Mouse (Mus musculus): ENCODE data around the gene Lrpprc.

Gene Lrpprc

DNA sequence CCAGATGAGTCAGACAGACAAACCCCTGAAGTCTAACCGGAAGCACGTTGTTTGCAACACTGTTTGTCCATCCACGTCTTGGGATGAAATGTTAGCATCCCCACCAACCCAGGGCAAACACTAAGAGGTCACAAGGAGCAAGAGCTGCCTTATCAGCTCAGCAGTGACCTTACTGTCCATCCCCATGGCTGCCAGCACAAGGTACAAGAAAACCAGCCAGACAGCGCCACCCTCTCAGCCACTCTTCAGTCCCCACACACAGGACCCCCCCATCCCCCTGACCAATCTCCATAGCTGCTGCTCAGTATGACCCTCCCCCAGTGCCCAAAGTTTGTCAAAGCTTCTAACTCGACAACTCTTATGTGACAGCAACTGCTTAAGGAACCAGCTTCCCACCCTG is 73.2 kb downstream of the Lrpprc start:
- DNase-seq (ENCODE audit: low read depth in 2 of 2, low spot score in 2 of 2) = no peak

GRCm38 (mm10) chr17:84716252-84716872 is 74.2 kb downstream of the Lrpprc start:
- no peak for DNase-seq (ENCODE audit: low read depth in 2 of 2, low spot score in 2 of 2)

DNA sequence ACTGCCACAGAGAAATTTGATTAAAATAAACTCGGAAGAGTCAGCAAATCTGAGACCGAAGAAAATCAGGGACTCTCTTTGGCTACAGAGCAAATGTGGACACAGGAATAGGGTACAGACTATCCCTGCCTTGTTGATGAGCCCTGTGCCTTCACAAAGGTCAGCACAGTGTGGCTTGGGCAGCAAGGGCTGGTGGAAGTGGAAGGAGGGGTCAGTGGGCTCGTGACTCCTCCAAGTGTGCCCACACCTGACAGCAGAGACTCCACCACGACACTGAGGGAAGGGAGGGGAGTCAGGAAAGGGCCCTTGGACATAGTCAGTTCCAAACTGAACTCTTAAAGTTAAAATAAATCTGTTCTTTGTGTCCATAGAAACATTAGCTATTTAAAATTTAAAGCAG is 75.7 kb downstream of the Lrpprc start:
- DNase-seq (ENCODE audit: low read depth in 2 of 2, low spot score in 2 of 2) = no peak

DNA sequence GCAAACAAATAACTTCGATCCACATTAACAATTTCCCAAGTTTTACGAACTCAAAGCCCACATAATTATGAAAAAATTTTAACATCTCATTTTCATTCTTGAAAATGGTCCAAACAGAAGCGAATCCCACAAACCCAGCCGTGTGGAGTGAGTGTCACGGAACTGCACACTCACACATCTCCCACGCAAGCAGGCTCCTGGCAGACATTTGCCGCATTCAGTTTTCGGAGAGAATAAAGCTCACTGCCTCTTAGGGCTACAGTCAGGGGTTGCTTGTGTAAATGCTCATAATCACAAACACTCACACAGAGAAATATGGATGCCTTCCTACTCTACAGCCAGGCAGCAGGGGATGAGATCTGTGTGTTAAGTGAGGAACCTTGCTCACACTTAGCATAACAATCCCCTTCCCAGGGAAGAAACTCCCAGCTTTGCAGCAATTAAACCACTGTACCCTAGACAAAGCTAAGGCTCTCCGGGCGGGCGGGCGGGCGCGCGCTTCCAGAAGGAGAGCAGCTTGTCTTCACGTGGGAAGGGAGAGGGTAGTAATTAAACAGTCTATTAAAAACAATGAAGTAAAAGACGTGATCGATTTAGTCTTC is 76.9 kb downstream of the Lrpprc start:
- DNase-seq (ENCODE audit: low read depth in 2 of 2, low spot score in 2 of 2) = no peak

GRCm38 (mm10) chr17:84709403-84709851 is 81.2 kb downstream of the Lrpprc start:
- no peak for DNase-seq (ENCODE audit: low read depth in 2 of 2, low spot score in 2 of 2)

DNA sequence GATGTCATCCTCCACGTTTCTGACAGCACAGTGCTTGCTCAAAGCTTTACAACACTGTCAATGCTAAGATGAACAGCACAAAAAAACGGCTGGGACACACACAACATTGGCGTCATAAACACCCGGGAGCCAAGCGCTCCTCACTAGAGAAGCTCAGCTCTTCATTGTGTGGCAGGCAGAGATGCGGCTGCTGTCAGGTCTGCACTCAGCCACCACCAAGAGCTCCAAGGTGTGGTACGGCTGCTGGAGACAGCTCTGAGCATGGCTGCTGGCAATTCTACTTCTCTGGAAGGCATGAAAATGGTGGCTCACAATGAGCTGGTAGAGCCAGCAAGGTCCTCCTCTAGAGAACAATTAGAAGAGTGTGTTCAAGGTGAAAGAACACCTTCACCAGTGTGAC is 81.8 kb downstream of the Lrpprc start:
- no peak for DNase-seq (ENCODE audit: low read depth in 2 of 2, low spot score in 2 of 2)

- DNase-seq (ENCODE audit: low read depth in 2 of 2, low spot score in 2 of 2) = no peak
These were observed 83.2 kb downstream of the Lrpprc start for GRCm38 (mm10) chr17:84707407-84707806.

DNA sequence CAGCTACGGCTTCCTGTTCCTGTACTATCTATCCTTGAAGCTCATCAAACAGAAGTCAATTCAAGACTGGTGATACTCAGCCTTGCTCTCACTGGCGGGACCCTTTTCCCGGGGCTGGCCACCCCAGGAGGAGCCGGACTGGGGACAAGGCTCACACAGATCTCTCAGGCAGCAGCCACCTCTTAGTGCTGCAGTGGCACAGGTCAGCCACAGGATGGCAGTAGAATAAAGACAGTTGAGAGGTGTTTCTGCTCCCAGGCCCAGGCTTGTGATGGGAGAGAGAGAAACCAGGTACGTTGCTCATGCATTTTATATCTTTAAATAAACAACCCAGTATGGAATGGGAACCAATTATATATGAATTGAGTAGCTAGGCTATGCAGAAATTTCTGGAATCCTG is 91.9 kb downstream of the Lrpprc start:
- DNase-seq (ENCODE audit: low read depth in 2 of 2, low spot score in 2 of 2) = peak; percentile 10 to 49

- DNase-seq (ENCODE audit: low read depth in 2 of 2, low spot score in 2 of 2) = no peak
These were observed 94.1 kb downstream of the Lrpprc start for GRCm38 (mm10) chr17:84696537-84696936.

DNA sequence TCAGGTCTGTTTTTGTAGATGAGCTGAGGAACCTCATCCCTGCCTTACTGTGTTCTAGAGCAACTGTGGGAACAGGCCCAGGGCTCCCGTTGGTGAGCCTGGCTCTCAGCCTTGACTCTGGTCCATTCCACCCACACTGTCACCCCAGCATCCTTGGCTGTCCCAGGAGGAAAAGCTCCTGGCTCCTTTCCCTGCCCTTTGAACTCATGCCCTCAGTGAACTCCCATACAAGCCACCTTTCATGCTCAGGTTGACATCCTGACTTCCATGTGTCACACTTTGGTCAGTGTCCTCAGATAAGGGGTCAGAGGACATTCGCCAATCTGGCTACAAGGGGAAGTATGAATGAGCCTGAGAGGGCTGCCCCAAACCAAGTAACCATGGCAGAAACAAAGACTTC is 96.8 kb downstream of the Lrpprc start:
- DNase-seq (ENCODE audit: low read depth in 2 of 2, low spot score in 2 of 2) = no peak

DNA sequence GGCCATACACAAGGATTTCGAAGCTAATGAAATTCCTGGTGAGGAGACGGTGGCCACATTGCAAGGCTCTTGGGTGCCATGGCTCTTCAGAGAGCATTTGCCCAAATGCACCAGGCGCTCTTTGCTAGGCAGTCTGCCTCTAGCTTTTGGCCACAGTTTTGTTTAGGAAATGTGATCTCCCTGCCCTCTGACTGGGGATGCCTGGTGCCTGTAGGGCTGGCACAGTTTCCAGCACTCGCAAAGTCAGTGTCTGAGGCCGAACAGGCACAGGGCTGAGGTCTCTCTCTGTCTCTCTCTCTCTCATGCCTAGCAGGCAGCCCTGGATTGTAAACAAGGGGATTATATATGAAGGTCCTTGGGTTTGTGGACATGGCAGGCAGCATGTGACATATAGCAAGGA is 100.5 kb downstream of the Lrpprc start:
- no peak for DNase-seq (ENCODE audit: low read depth in 2 of 2, low spot score in 2 of 2)

DNA sequence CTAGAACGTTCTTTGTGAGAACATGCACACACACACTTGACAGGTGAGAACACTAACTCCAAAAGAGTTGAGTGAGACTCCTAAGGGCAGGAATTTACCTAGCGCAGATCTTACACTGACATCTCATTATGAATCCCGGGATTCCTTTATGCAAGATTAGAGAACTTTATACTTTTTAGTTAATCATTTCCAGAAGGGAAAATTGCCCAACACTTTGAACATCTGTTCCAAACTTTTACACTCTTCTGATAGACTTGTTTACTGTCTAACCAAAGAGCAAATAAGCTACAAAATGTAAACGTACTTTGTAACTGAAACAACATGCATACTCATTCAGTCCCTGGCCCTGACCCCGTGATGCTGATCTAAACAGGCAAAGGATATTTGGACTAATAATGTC is 101.3 kb downstream of the Lrpprc start:
- no peak for DNase-seq (ENCODE audit: low read depth in 2 of 2, low spot score in 2 of 2)

- DNase-seq (ENCODE audit: low read depth in 2 of 2, low spot score in 2 of 2) = no peak
These were observed 101.8 kb downstream of the Lrpprc start for GRCm38 (mm10) chr17:84688834-84689233.

DNA sequence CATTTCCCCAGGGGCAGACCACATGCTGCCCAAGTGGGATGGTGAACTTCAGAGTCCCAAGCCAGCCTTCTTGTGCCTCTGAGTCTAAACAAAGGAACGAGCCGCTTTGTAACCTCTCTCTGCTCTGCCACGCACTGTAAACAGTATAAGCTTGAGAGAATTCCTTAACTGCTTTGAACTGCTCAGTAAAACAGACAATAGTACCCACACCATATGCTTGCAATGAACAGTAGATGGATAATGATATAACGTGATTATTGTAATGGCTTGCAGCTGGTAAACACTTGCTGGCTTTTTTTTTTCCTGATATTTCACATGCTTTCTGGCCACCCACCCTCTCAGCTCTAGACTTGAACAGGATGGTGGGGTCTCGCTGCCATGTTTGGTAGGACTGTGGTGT is 102.6 kb downstream of the Lrpprc start:
- no peak for DNase-seq (ENCODE audit: low read depth in 2 of 2, low spot score in 2 of 2)

GRCm38 (mm10) chr17:84685286-84685685 is 105.3 kb downstream of the Lrpprc start:
- no peak for DNase-seq (ENCODE audit: low read depth in 2 of 2, low spot score in 2 of 2)

DNA sequence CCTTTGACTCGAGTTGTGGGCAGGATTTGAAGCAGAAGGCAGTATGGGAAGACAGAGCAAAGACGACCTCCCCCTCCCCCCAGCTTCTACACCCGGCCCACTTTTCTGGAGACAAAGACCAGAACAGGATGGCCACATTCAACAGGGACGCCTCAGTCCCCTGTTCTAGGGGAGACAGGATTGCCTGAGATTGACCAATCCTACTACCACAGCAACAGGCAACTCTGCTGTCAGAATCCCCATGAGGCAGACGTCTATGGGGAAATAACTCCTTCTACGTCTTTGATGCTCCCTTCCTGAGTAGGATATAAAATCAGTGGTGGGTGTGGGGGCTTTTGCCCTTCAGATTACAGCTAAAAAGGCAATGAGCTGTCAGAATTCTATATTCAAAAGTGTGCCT is 106.3 kb downstream of the Lrpprc start:
- no peak for DNase-seq (ENCODE audit: low read depth in 2 of 2, low spot score in 2 of 2)

DNA sequence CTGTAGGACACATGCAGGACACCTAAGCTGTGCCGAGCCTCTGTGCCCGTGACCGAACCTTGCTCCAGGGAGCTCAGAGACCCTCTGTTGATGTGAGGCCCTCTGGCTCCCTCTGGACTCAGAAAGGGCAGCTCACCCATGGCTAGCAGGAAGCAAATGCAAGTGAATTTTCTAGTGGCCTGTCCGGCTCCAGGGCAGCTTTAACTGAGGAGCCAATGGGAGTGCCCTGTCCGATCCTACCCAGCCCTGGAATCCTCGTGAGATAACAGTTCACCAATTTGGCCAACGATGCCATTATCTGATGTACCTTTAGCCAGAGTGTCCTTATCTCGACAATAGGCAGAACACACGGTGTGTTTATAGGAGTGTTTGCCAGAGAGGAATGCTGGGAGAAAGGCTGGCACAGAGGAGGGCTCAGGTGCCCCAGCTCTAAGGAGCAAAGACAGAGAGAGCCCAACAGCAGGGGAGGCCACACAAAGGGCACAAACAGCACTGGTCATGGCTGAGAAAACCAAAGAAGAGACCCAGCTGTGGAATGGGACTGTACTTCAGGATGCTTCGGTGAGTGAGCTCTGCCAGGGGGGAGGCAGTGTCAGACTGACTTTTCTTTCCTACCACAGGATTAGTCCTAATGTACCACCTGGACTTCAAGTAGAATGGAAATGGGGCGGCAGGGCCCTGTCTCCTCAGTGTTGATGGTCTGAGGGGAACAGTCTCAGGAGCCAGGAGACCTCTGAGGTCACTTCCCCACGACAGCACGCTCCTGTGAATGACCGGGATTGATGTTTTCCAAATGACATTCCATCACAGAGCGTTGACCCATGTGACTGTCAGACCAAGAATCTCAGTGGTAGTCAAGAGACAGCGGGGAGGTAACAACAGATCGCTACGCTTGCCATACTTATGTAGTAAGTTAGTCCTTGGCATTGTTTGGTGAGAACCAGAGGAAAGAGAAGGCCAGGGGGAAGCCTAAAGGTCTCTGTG is 107.6 kb downstream of the Lrpprc start, which contains the start of gene Abcg5:
Abcg5 (minus strand) TSS at position 278 of the 984 bp plus-strand sequence.
- DNase-seq (ENCODE audit: low read depth in 2 of 2, low spot score in 2 of 2) = no peak

DNA sequence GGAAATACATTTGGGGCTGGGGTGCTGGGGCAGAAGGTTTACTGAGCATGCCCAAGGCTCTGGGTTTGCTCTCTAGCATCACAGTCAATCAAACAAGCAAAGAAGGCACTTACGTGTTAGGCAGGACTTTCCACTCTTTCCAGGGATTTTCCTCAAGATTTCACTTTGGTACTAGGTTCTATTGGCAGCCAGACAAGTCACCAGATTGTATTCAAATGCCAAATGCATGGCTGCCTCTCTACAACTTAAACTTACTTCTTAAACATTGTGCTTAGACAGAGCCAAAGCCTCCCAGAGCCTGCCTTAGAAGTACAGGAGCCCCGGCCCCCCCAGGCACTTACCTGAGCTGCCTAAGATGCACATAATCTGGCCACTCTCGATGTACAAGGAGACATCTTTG is 108.9 kb downstream of the Lrpprc start:
- DNase-seq (ENCODE audit: low read depth in 2 of 2, low spot score in 2 of 2) = no peak

DNA sequence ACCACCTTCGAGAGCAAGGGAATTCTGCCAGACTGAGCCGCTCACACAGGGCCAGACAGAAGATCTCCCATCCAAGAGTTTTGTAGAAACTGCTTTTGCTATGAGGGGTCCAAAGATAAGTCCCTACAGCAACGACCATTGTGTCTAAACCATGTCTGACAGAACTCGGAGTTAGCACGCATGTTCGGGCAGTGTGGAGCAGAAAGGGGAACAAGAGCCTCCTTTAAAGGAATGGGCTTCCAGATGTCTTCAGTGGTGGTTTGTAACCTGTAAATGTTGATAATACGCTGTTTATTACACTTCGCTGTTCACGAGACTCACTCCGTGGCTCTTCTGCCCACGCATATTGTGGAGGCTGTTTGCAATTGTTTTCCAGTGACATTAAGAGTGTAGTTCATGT is 113.0 kb downstream of the Lrpprc start:
- DNase-seq (ENCODE audit: low read depth in 2 of 2, low spot score in 2 of 2) = no peak

- no peak for DNase-seq (ENCODE audit: low read depth in 2 of 2, low spot score in 2 of 2)
These were observed 114.6 kb downstream of the Lrpprc start, which contains the start of gene Abcg8 for GRCm38 (mm10) chr17:84675951-84676366. Abcg8 (plus strand) TSS chr17:84676302.

DNA sequence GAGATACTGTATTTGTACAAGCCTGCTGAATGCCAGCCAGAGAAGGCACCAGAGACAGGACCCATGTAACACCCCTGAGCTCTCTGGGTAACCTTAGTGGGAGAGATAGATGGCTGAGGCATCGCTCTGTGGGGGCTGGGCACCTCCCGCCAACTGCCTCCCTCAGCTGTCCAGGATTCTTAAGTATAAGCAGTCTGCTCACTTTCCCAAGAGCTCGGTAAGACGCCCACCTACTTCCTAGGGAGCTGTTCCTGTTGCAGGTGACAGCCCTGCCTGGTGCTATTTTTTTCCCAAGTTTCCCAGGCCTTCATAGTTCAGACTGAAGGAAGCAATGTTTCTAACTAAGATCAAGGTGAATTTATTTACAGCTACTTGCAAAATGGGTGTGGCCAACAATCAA is 115.4 kb downstream of the Lrpprc start:
- DNase-seq (ENCODE audit: low read depth in 2 of 2, low spot score in 2 of 2) = no peak

- no peak for DNase-seq (ENCODE audit: low read depth in 2 of 2, low spot score in 2 of 2)
These were observed 116.5 kb downstream of the Lrpprc start for GRCm38 (mm10) chr17:84674048-84674447.

Data from CD8-positive naive resting alpha-beta T cell, adult 2 months (primary cell).